Mouse (Mus musculus) midbrain, embryonic 14.5 days (tissue): ENCODE measurements around the gene Git2. TPM values are rescaled to one million over a fixed set of nuclear protein-coding genes. Genes with fewer than 3 reads are reported as not detected.

Experiments
- ATAC-seq: fragments of 200-750 bp; cut with Nextera tagmentation; 2 replicates; pipeline ENCODE4 v1.8.0; 2017; ENCODE audit warnings: moderate number of reproducible peaks, moderate library complexity; ENCODE audit not compliant: low FRiP score, low TSS enrichment
- DNase-seq: peaks from one replicate; pipeline ENCODE4 v3.0.0-alpha.2; 2015
- H3K27ac ChIP-seq: fragments of 300-500 bp; sonication (generic); replicated peaks from 2 replicates; pipeline ENCODE4 v1.5.1; 2014; ENCODE audit warnings: mild to moderate bottlenecking, low read depth, low read length, moderate library complexity
- H3K27me3 ChIP-seq: fragments of 300-500 bp; sonication (generic); 2 replicates; pipeline ENCODE4 v1.6.1; 2014; ENCODE audit warnings: low read length, control low read depth, mixed read lengths; ENCODE audit not compliant: control insufficient read depth, insufficient read depth
- H3K36me3 ChIP-seq: fragments of 300-500 bp; sonication (generic); 2 replicates; pipeline ENCODE4 v1.6.1; 2014; ENCODE audit warnings: low read length, control low read depth; ENCODE audit not compliant: control insufficient read depth, insufficient read depth
- H3K4me1 ChIP-seq: fragments of 300-500 bp; sonication (generic); 2 replicates; pipeline ENCODE4 v1.6.1; 2014; ENCODE audit warnings: mild to moderate bottlenecking, antibody characterized with exemption, low read length, control low read depth; ENCODE audit not compliant: control insufficient read depth, insufficient read depth
- H3K4me2 ChIP-seq: fragments of 300-500 bp; sonication (generic); 2 replicates; pipeline ENCODE4 v1.6.1; 2014; ENCODE audit warnings: mild to moderate bottlenecking, low read length, moderate library complexity
- H3K4me3 ChIP-seq: fragments of 300-500 bp; sonication (generic); replicated peaks from 2 replicates; pipeline ENCODE4 v1.5.1; 2014; ENCODE audit warnings: low read depth, low read length
- H3K9ac ChIP-seq: fragments of 300-500 bp; sonication (generic); replicated peaks from 2 replicates; pipeline ENCODE4 v1.6.1; 2014; ENCODE audit warnings: mild to moderate bottlenecking, low read length, moderate library complexity
- H3K9me3 ChIP-seq: fragments of 300-500 bp; sonication (generic); 2 replicates; pipeline ENCODE4 v1.6.1; 2016; ENCODE audit warnings: low read length, control low read depth, mixed read lengths; ENCODE audit not compliant: control insufficient read depth
- WGBS: fragments of 180-500 bp; shearing (Covaris S2); extraction: QIAGEN DNeasy Blood & Tissue Kit; methylation state at CpG from one replicate; pipeline ENCODE4 v1.1.7; 2014; 5-methylcytosine and 5-hydroxymethylcytosine counted together
- polyA plus RNA-seq: library from polyadenylated mRNA; unstranded; fragments of >200 nt; fragmentation: Nextera tagmentation; extraction: Ambion mirVana; gene quantifications from 2 replicates; pipeline ENCODE4 v1.2.1, GENCODE M21; 2014

Git2 gene
- polyA plus RNA-seq, 1 experiment from 2014 or later: 39.5 TPM

DNA sequence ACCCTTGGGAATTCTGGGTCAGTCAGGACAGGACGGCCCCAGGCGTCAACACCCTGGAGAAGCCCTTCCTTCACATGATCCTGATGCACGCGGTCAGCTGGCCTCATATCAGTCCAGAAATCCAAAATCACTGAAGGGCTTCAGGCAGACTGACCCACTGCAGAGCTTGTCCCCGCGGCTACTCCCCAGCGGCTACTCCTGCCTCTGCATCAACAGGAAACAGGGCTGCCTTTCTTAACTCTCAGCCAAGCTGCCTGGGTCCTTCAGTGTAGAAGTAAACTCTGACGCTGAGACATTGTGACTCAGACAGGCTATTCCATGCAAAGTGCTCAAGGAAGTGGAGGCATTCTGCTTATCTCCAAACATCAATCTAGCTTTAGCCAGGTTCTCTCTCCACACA lies 13.3 kb downstream of the Git2 start:
- Histone ChIP-seq H3K36me3 (peaks cover 71% of the 10 kb centered on the region), H3K4me1 (no peaks in the 10 kb centered on the region), H3K27ac (no peak overlapping the region), H3K27me3 (no peaks in the 10 kb centered on the region), H3K4me2 (no peak overlapping the region), H3K4me3 (no peak overlapping the region), H3K9ac (no peak overlapping the region), H3K9me3 (no peaks in the 10 kb centered on the region)
- DNase-seq: no peak
- 91% methylated on average over 8 of the region's 8 CpGs for WGBS
- ATAC-seq: no peak

DNA sequence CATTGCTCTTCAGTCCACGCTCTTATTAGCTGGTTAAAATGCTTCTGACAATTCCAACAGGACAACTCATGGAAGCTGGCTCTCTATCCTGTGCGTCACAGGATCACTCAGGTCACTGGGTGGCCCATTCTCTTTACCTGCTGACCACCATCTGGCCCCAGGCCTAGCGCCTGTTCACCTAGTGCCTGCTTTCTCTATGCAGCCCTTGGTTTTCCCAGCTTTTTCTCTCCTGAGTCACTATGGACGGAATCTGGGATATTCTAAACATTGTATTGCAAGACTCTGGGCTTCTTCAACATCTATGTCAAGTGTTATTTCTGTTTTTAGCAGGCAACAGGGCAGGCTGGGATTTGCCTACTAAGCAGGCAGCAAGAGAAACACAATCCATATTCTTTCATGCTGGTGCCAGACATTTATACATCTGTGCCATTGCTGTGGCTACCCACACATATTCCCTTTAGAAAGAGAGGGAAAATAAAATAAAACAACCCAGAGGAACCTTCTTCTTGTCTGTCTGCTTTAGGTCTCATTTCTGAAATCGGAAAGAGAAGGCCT lies 15.7 kb downstream of the Git2 start:
- H3K9ac ChIP-seq: no peak overlapping the region
- no peaks in the 10 kb centered on the region for H3K4me1 ChIP-seq
- H3K27me3 ChIP-seq: no peaks in the 10 kb centered on the region
- DNase-seq: no peak
- no peak overlapping the region for H3K4me3 ChIP-seq
- H3K36me3 ChIP-seq: peaks cover 78% of the 10 kb centered on the region
- ATAC-seq: no peak
- H3K4me2 ChIP-seq: no peak overlapping the region
- H3K9me3 ChIP-seq: no peaks in the 10 kb centered on the region
- WGBS: 93% methylated on average over 5 of the region's 5 CpGs
- H3K27ac ChIP-seq: no peak overlapping the region

DNA sequence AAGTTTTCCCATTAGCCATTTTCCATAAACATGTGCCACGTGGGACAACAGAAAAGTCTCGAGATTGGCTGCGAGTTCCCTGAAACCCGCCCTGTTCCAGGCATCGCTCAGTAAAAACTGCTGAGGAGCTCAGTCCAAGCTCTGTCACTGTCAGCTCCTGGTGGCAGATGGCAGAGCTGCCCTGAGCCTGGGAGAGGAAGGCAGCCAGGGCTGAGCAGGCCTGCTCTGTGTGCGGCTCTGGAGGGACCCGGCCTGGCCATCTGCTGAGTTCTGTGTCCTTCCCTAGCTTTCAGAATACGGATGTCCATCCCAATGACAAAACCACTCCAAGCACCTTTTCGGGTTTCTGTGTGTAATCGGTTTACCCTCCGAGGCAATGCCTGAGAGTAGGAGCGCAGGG lies 21.9 kb downstream of the Git2 start:
- Histone ChIP-seq H3K9ac (no peak overlapping the region), H3K4me3 (no peak overlapping the region), H3K27me3 (no peaks in the 10 kb centered on the region), H3K4me2 (no peak overlapping the region), H3K36me3 (peaks cover 79% of the 10 kb centered on the region), H3K27ac (no peak overlapping the region), H3K9me3 (no peaks in the 10 kb centered on the region), H3K4me1 (no peaks in the 10 kb centered on the region)
- 86% methylated on average over 12 of the region's 12 CpGs for WGBS
- DNase-seq: no peak
- ATAC-seq: no peak

- Histone ChIP-seq H3K36me3 (peaks cover 89% of the 10 kb centered on the region), H3K4me1 (no peaks in the 10 kb centered on the region), H3K4me2 (no peak overlapping the region), H3K4me3 (no peak overlapping the region), H3K9me3 (no peaks in the 10 kb centered on the region), H3K27me3 (no peaks in the 10 kb centered on the region), H3K9ac (no peak overlapping the region), H3K27ac (no peak overlapping the region)
- ATAC-seq (no peak), DNase-seq (no peak)
- WGBS: 91% methylated on average over 10 of the region's 10 CpGs
These were observed 22.9 kb downstream of the Git2 start for GRCm38 (mm10) chr5:114752397-114752796.

DNA sequence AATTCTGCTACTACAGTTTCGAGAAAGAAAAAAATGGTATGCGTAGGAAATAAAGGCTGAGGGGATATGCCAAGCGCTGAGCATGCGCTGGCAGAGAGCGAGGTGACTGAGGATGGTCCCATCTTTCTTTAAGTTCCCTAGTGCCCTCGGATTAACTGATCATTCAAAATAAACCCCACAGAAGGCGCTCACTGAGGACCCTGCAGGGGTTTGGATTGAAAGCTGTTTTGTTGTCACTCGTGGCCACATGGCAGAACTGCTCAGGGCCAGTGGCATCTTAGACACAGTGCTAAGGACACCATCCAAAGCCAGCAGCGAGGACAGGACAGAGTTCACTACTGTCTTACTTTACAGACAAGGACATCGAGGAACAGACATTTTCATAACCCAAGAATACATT lies 25.0 kb downstream of the Git2 start:
- Histone ChIP-seq H3K4me1 (no peaks in the 10 kb centered on the region), H3K27me3 (no peaks in the 10 kb centered on the region), H3K36me3 (peaks cover 87% of the 10 kb centered on the region), H3K9ac (no peak overlapping the region), H3K4me3 (no peak overlapping the region), H3K9me3 (no peaks in the 10 kb centered on the region), H3K4me2 (no peak overlapping the region), H3K27ac (no peak overlapping the region)
- 83% methylated on average over 10 of the region's 10 CpGs for WGBS
- no peak for ATAC-seq
- no peak for DNase-seq

DNA sequence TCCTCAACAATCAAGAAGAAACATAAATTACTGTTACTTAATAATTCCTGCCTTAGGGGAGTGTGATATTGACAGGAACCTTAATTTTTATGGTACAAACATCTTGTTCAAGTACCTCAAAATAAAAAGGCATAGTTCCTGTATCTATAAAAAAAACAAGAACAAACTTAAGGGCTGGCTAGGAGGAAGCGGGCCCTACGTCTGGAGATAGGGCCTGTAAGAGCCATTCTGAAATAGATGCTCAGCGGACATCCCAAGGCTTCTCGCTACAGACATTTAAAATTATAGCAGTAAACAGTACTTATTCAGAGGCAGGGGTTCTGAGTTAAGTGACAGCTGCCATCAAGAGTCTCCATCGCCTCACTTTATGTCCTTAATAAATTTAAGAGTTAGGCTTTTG lies 27.8 kb downstream of the Git2 start:
- H3K9ac ChIP-seq: no peak overlapping the region
- H3K4me2 ChIP-seq: no peak overlapping the region
- no peaks in the 10 kb centered on the region for H3K4me1 ChIP-seq
- peaks cover 88% of the 10 kb centered on the region for H3K36me3 ChIP-seq
- H3K27ac ChIP-seq: no peak overlapping the region
- no peak overlapping the region for H3K4me3 ChIP-seq
- no peaks in the 10 kb centered on the region for H3K27me3 ChIP-seq
- DNase-seq (no peak), ATAC-seq (no peak)
- 95% methylated on average over 5 of the region's 5 CpGs for WGBS
- no peaks in the 10 kb centered on the region for H3K9me3 ChIP-seq

GRCm38 (mm10) chr5:114746886-114747285 lies 28.4 kb downstream of the Git2 start:
- whole genome bisulfite sequencing: 89% methylated on average over 4 of the region's 4 CpGs
- Histone ChIP-seq H3K9ac (no peak overlapping the region), H3K4me1 (no peaks in the 10 kb centered on the region), H3K36me3 (peaks cover 88% of the 10 kb centered on the region), H3K9me3 (no peaks in the 10 kb centered on the region), H3K4me3 (no peak overlapping the region), H3K27me3 (no peaks in the 10 kb centered on the region), H3K4me2 (no peak overlapping the region), H3K27ac (no peak overlapping the region)
- ATAC-seq (no peak), DNase-seq (no peak)

- Histone ChIP-seq H3K36me3 (peaks cover 88% of the 10 kb centered on the region), H3K4me3 (no peak overlapping the region), H3K9me3 (no peaks in the 10 kb centered on the region), H3K27ac (no peak overlapping the region), H3K27me3 (no peaks in the 10 kb centered on the region), H3K4me2 (no peak overlapping the region), H3K9ac (no peak overlapping the region), H3K4me1 (no peaks in the 10 kb centered on the region)
- WGBS: 85% methylated on average over 5 of the region's 5 CpGs
- no peak for DNase-seq
- ATAC-seq: no peak
These were observed 29.7 kb downstream of the Git2 start for GRCm38 (mm10) chr5:114745581-114745980.

GRCm38 (mm10) chr5:114743697-114744090 lies 31.6 kb downstream of the Git2 start:
- no peaks in the 10 kb centered on the region for H3K27me3 ChIP-seq
- H3K27ac ChIP-seq: no peak overlapping the region
- ATAC-seq (no peak), DNase-seq (no peak)
- H3K4me3 ChIP-seq: no peak overlapping the region
- WGBS: 97% methylated on average over 8 of the region's 8 CpGs
- H3K4me1 ChIP-seq: no peaks in the 10 kb centered on the region
- H3K36me3 ChIP-seq: peaks cover 91% of the 10 kb centered on the region
- H3K9me3 ChIP-seq: no peaks in the 10 kb centered on the region
- H3K9ac ChIP-seq: no peak overlapping the region
- H3K4me2 ChIP-seq: no peak overlapping the region
